Mouse (Mus musculus): ENCODE results near the gene Eef2. TPM values are rescaled to one million over a fixed set of nuclear protein-coding genes. Genes with fewer than 3 reads are reported as not detected.
"Not testable (repeated sequence)": the region's sequence is repeated elsewhere in the genome, so short reads cannot be mapped to it uniquely, and the experiment has no call there.

Eef2 gene
- polyA plus RNA-seq, 1 experiment, result 3,891 TPM

GRCm38 (mm10) chr10:81216260-81216659, 39.8 kb downstream of the Eef2 start:
- no peak overlapping the region for H3ac ChIP-seq (ENCODE audit: control insufficient read depth, insufficient read length)
- H3K4me3 ChIP-seq, result no peak overlapping the region
- no peak overlapping the region for H3K4me2 ChIP-seq (ENCODE audit: low read depth)
- TF ChIP-seq TCF3 (IDR thresholded peaks at IDR 0.05; ENCODE audit: insufficient read length, low read depth), result no peak
- no peak for TF ChIP-seq USF1 (IDR thresholded peaks at IDR 0.05; ENCODE audit: low read depth)
- no peak for TF ChIP-seq REST (IDR thresholded peaks at IDR 0.05; ENCODE audit: insufficient read depth, insufficient read length)
- no peak for TF ChIP-seq POLR2AphosphoS2 (IDR thresholded peaks at IDR 0.05; ENCODE audit: insufficient read length, low read depth)
- no peak for TF ChIP-seq TCF12 (IDR thresholded peaks at IDR 0.05; ENCODE audit: insufficient read depth, poor library complexity, severe bottlenecking)
- no peak for TF ChIP-seq POLR2A (IDR thresholded peaks at IDR 0.05; ENCODE audit: insufficient read length, low read depth)
- no peak for TF ChIP-seq E2F4 (IDR thresholded peaks at IDR 0.05; ENCODE audit: insufficient read depth)
- TF ChIP-seq MAX (IDR thresholded peaks at IDR 0.05; ENCODE audit: low read depth), result no peak
- no peak for TF ChIP-seq SRF (IDR thresholded peaks at IDR 0.05; ENCODE audit: control insufficient read depth, insufficient read length, low read depth)
- no peak for TF ChIP-seq MYOD1 (IDR thresholded peaks at IDR 0.05; ENCODE audit: control insufficient read depth in 1 of 3, insufficient read length in 2 of 3, low read depth in 2 of 3)
- TF ChIP-seq CEBPB (IDR thresholded peaks at IDR 0.05; ENCODE audit: insufficient read depth, poor library complexity, severe bottlenecking), result no peak
- no peak for TF ChIP-seq MYOG (IDR thresholded peaks at IDR 0.05; ENCODE audit: control insufficient read depth in 1 of 3, insufficient read depth in 1 of 3, insufficient read length in 2 of 3, low read depth in 2 of 3)
- no peaks in the 10 kb centered on the region for H3K36me3 ChIP-seq (ENCODE audit: control insufficient read depth, insufficient read depth)
- H3K27me3 ChIP-seq (ENCODE audit: control insufficient read depth, insufficient read depth, insufficient read length), result peaks cover 14% of the 10 kb centered on the region
- no peaks in the 10 kb centered on the region for H3K79me2 ChIP-seq (ENCODE audit: control insufficient read depth, insufficient read depth)

- H3K4me3 ChIP-seq, result no peak overlapping the region
- TF ChIP-seq E2F4 (IDR thresholded peaks at IDR 0.05; ENCODE audit: insufficient read depth), result no peak
- no peak for TF ChIP-seq CEBPB (IDR thresholded peaks at IDR 0.05; ENCODE audit: insufficient read depth, poor library complexity, severe bottlenecking)
- TF ChIP-seq MAX (IDR thresholded peaks at IDR 0.05; ENCODE audit: low read depth), result no peak
- no peak for TF ChIP-seq POLR2A (IDR thresholded peaks at IDR 0.05; ENCODE audit: insufficient read length, low read depth)
- TF ChIP-seq TCF12 (IDR thresholded peaks at IDR 0.05; ENCODE audit: insufficient read depth, poor library complexity, severe bottlenecking), result no peak
- no peak for TF ChIP-seq SRF (IDR thresholded peaks at IDR 0.05; ENCODE audit: control insufficient read depth, insufficient read length, low read depth)
- no peak for TF ChIP-seq MYOD1 (IDR thresholded peaks at IDR 0.05; ENCODE audit: control insufficient read depth in 1 of 3, insufficient read length in 2 of 3, low read depth in 2 of 3)
- no peak for TF ChIP-seq TCF3 (IDR thresholded peaks at IDR 0.05; ENCODE audit: insufficient read length, low read depth)
- no peak for TF ChIP-seq MYOG (IDR thresholded peaks at IDR 0.05; ENCODE audit: control insufficient read depth in 1 of 3, insufficient read depth in 1 of 3, insufficient read length in 2 of 3, low read depth in 2 of 3)
- TF ChIP-seq REST (IDR thresholded peaks at IDR 0.05; ENCODE audit: insufficient read depth, insufficient read length), result no peak
- no peak for TF ChIP-seq POLR2AphosphoS2 (IDR thresholded peaks at IDR 0.05; ENCODE audit: insufficient read length, low read depth)
- no peak for TF ChIP-seq USF1 (IDR thresholded peaks at IDR 0.05; ENCODE audit: low read depth)
- no peaks in the 10 kb centered on the region for H3K79me2 ChIP-seq (ENCODE audit: control insufficient read depth, insufficient read depth)
- no peak overlapping the region for H3K4me2 ChIP-seq (ENCODE audit: low read depth)
- H3K27me3 ChIP-seq (ENCODE audit: control insufficient read depth, insufficient read depth, insufficient read length), result peaks cover 14% of the 10 kb centered on the region
- H3K36me3 ChIP-seq (ENCODE audit: control insufficient read depth, insufficient read depth), result no peaks in the 10 kb centered on the region
- no peak overlapping the region for H3ac ChIP-seq (ENCODE audit: control insufficient read depth, insufficient read length)
These were observed 40.4 kb downstream of the Eef2 start for GRCm38 (mm10) chr10:81216810-81217209.

GRCm38 (mm10) chr10:81217267-81217666, 40.8 kb downstream of the Eef2 start:
- not testable (repeated sequence) for H3K4me3 ChIP-seq; H3ac ChIP-seq (ENCODE audit: control insufficient read depth, insufficient read length); H3K79me2 ChIP-seq (ENCODE audit: control insufficient read depth, insufficient read depth); H3K4me2 ChIP-seq (ENCODE audit: low read depth); H3K36me3 ChIP-seq (ENCODE audit: control insufficient read depth, insufficient read depth)
- peaks cover 14% of the 10 kb centered on the region for H3K27me3 ChIP-seq (ENCODE audit: control insufficient read depth, insufficient read depth, insufficient read length)

GRCm38 (mm10) chr10:81217964-81218363, 41.5 kb downstream of the Eef2 start:
- H3K4me2 ChIP-seq (ENCODE audit: low read depth), result no peak overlapping the region
- no peak overlapping the region for H3K4me3 ChIP-seq
- no peaks in the 10 kb centered on the region for H3K36me3 ChIP-seq (ENCODE audit: control insufficient read depth, insufficient read depth)
- TF ChIP-seq POLR2A (IDR thresholded peaks at IDR 0.05; ENCODE audit: insufficient read length, low read depth) (no peak), USF1 (IDR thresholded peaks at IDR 0.05; ENCODE audit: low read depth) (no peak), TCF3 (IDR thresholded peaks at IDR 0.05; ENCODE audit: insufficient read length, low read depth) (no peak), E2F4 (IDR thresholded peaks at IDR 0.05; ENCODE audit: insufficient read depth) (no peak), REST (IDR thresholded peaks at IDR 0.05; ENCODE audit: insufficient read depth, insufficient read length) (no peak), POLR2AphosphoS2 (IDR thresholded peaks at IDR 0.05; ENCODE audit: insufficient read length, low read depth) (no peak), SRF (IDR thresholded peaks at IDR 0.05; ENCODE audit: control insufficient read depth, insufficient read length, low read depth) (no peak), MYOG (IDR thresholded peaks at IDR 0.05; ENCODE audit: control insufficient read depth in 1 of 3, insufficient read depth in 1 of 3, insufficient read length in 2 of 3, low read depth in 2 of 3) (no peak), MAX (IDR thresholded peaks at IDR 0.05; ENCODE audit: low read depth) (no peak), MYOD1 (IDR thresholded peaks at IDR 0.05; ENCODE audit: control insufficient read depth in 1 of 3, insufficient read length in 2 of 3, low read depth in 2 of 3) (no peak), TCF12 (IDR thresholded peaks at IDR 0.05; ENCODE audit: insufficient read depth, poor library complexity, severe bottlenecking) (no peak), CEBPB (IDR thresholded peaks at IDR 0.05; ENCODE audit: insufficient read depth, poor library complexity, severe bottlenecking) (no peak)
- peaks cover 14% of the 10 kb centered on the region for H3K27me3 ChIP-seq (ENCODE audit: control insufficient read depth, insufficient read depth, insufficient read length)
- no peaks in the 10 kb centered on the region for H3K79me2 ChIP-seq (ENCODE audit: control insufficient read depth, insufficient read depth)
- H3ac ChIP-seq (ENCODE audit: control insufficient read depth, insufficient read length), result no peak overlapping the region

- no peaks in the 10 kb centered on the region for H3K36me3 ChIP-seq (ENCODE audit: control insufficient read depth, insufficient read depth)
- H3K27me3 ChIP-seq (ENCODE audit: control insufficient read depth, insufficient read depth, insufficient read length), result no peaks in the 10 kb centered on the region
- H3ac ChIP-seq (ENCODE audit: control insufficient read depth, insufficient read length), result no peak overlapping the region
- no peaks in the 10 kb centered on the region for H3K79me2 ChIP-seq (ENCODE audit: control insufficient read depth, insufficient read depth)
- H3K4me2 ChIP-seq (ENCODE audit: low read depth), result no peak overlapping the region
- H3K4me3 ChIP-seq, result no peak overlapping the region
- no peak for TF ChIP-seq TCF3 (IDR thresholded peaks at IDR 0.05; ENCODE audit: insufficient read length, low read depth)
- TF ChIP-seq SRF (IDR thresholded peaks at IDR 0.05; ENCODE audit: control insufficient read depth, insufficient read length, low read depth), result no peak
- TF ChIP-seq MYOD1 (IDR thresholded peaks at IDR 0.05; ENCODE audit: control insufficient read depth in 1 of 3, insufficient read length in 2 of 3, low read depth in 2 of 3), result no peak
- no peak for TF ChIP-seq REST (IDR thresholded peaks at IDR 0.05; ENCODE audit: insufficient read depth, insufficient read length)
- no peak for TF ChIP-seq MAX (IDR thresholded peaks at IDR 0.05; ENCODE audit: low read depth)
- no peak for TF ChIP-seq POLR2AphosphoS2 (IDR thresholded peaks at IDR 0.05; ENCODE audit: insufficient read length, low read depth)
These were observed 45.1 kb downstream of the Eef2 start for GRCm38 (mm10) chr10:81221402-81222015.

GRCm38 (mm10) chr10:81223731-81224130, 47.3 kb downstream of the Eef2 start:
- not testable (repeated sequence) for H3K4me2 ChIP-seq (ENCODE audit: low read depth); H3K4me3 ChIP-seq; H3ac ChIP-seq (ENCODE audit: control insufficient read depth, insufficient read length); H3K36me3 ChIP-seq (ENCODE audit: control insufficient read depth, insufficient read depth); H3K79me2 ChIP-seq (ENCODE audit: control insufficient read depth, insufficient read depth); H3K27me3 ChIP-seq (ENCODE audit: control insufficient read depth, insufficient read depth, insufficient read length)
